Mouse (Mus musculus) ES-Bruce4 (cell line): ENCODE data around the gene Ppp1r14c.
"Not testable (repeated sequence)": the region's sequence is repeated elsewhere in the genome, so short reads cannot be mapped to it uniquely, and the experiment has no call there.

Experiments
- CTCF ChIP-seq: IDR thresholded peaks from one replicate; pipeline ENCODE4 v1.8.1; 2011; ENCODE audit warnings: low read depth, low read length
- EP300 ChIP-seq: IDR thresholded peaks from 2 replicates; pipeline ENCODE4 v1.6.1; 2011; ENCODE audit warnings: low read depth, low read length; ENCODE audit not compliant: insufficient read depth
- POLR2A ChIP-seq: IDR thresholded peaks from one replicate; pipeline ENCODE4 v1.8.1; 2011; ENCODE audit warnings: low read length; ENCODE audit not compliant: insufficient read depth

DNA sequence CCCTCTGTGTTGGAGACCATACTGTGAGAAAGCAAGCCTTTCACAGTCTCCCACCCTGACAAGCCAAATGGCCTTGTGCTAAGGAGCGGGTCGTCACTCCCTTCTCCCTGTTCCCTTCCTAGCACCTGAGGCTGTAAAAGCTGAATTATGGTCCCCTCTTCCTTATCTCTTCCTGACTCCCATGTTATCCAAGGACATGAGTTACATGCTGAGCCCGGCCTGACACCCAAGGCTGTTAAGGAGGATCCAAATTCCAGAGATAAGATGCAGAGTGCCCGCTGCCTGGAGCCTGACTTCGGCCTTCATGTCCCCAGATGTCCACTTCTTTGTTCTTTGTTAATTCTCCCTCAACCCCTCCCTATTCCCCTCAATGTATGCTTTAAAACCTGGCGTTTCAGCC lies 135.0 kb downstream of the Ppp1r14c start:
- TF ChIP-seq CTCF, EP300, POLR2A: not testable (repeated sequence)
